Mouse (Mus musculus): Measurements from ENCODE around the gene Zbtb40.

Zbtb40 gene

GRCm38 (mm10) chr4:137032456-137032855, 16.1 kb downstream of the Zbtb40 start:
- DNase-seq = no peak

GRCm38 (mm10) chr4:137031319-137031718, 17.3 kb downstream of the Zbtb40 start:
- no peak for DNase-seq

- DNase-seq = no peak
Observed at GRCm38 (mm10) chr4:137029348-137029747, 19.3 kb downstream of the Zbtb40 start.

GRCm38 (mm10) chr4:137027051-137027450, 21.6 kb downstream of the Zbtb40 start:
- DNase-seq = peak; percentile 41

- DNase-seq = no peak
Observed at GRCm38 (mm10) chr4:137025570-137025969, 23.0 kb downstream of the Zbtb40 start.

- DNase-seq = no peak
Observed at GRCm38 (mm10) chr4:137025133-137025532, 23.5 kb downstream of the Zbtb40 start.

GRCm38 (mm10) chr4:137020065-137020464, 28.5 kb downstream of the Zbtb40 start:
- DNase-seq = peak; percentile 33

- DNase-seq = no peak
Observed at GRCm38 (mm10) chr4:137015934-137016333, 32.7 kb downstream of the Zbtb40 start.

- no peak for DNase-seq
Observed at GRCm38 (mm10) chr4:137015476-137015856, 33.1 kb downstream of the Zbtb40 start.

- DNase-seq = no peak
Observed at GRCm38 (mm10) chr4:137014654-137015475, 33.7 kb downstream of the Zbtb40 start.

GRCm38 (mm10) chr4:137014124-137014523, 34.5 kb downstream of the Zbtb40 start:
- DNase-seq = no peak

- DNase-seq = no peak
Observed at GRCm38 (mm10) chr4:137006966-137007365, 41.6 kb downstream of the Zbtb40 start.

GRCm38 (mm10) chr4:137001825-137002224, 46.8 kb downstream of the Zbtb40 start:
- peak; percentile 14 for DNase-seq

- DNase-seq = no peak
Observed at GRCm38 (mm10) chr4:137001020-137001419, 47.6 kb downstream of the Zbtb40 start.

GRCm38 (mm10) chr4:136998371-136998770, 50.2 kb downstream of the Zbtb40 start:
- no peak for DNase-seq

GRCm38 (mm10) chr4:136997723-136998345, 50.8 kb downstream of the Zbtb40 start:
- peak; percentile 14 for DNase-seq

- DNase-seq = no peak
Observed at GRCm38 (mm10) chr4:136996933-136997332, 51.7 kb downstream of the Zbtb40 start.

GRCm38 (mm10) chr4:136995361-136995760, 53.2 kb downstream of the Zbtb40 start:
- DNase-seq = no peak

- DNase-seq = no peak
Observed at GRCm38 (mm10) chr4:136981993-136982695, 66.5 kb downstream of the Zbtb40 start.

- peak; percentile 79 for DNase-seq
Observed at GRCm38 (mm10) chr4:136981347-136981746, 67.3 kb downstream of the Zbtb40 start.

GRCm38 (mm10) chr4:136980921-136981320, 67.7 kb downstream of the Zbtb40 start:
- DNase-seq = no peak

- no peak for DNase-seq
Observed at GRCm38 (mm10) chr4:136977244-136977643, 71.4 kb downstream of the Zbtb40 start.

GRCm38 (mm10) chr4:136970939-136971338, 77.7 kb downstream of the Zbtb40 start:
- peak; percentile 69 for DNase-seq

Measured in retina, postnatal 1 day (tissue).